Mouse (Mus musculus) bone marrow, adult 2 months (tissue): ENCODE measurements around the gene Enpp6.

Source experiments
- CTCF ChIP-seq: fragments of 200-500 bp; IDR thresholded peaks from 2 replicates; pipeline ENCODE4 v1.5.1; 2011; ENCODE audit warnings: low read length, control low read depth; ENCODE audit not compliant: control insufficient read depth, insufficient read depth
- POLR2A ChIP-seq: fragments of 200-500 bp; IDR thresholded peaks from 2 replicates; pipeline ENCODE4 v1.6.1; 2011; ENCODE audit warnings: low read depth, mild to moderate bottlenecking, control low read depth, low read length, borderline replicate concordance; ENCODE audit not compliant: control insufficient read depth

GRCm38 (mm10) chr8:47032081-47032480, 45.4 kb downstream of the Enpp6 start:
- TF ChIP-seq CTCF, result no peak
- no peak for TF ChIP-seq POLR2A
